Mouse (Mus musculus) bone marrow, adult 2 months (tissue): ENCODE results near the gene Rps2. TPM values are rescaled to one million over a fixed set of nuclear protein-coding genes. Genes with fewer than 3 reads are reported as not detected.
A peak's percentile ranks its signal among the peaks of the same experiment; 100 is the strongest.

Experiments used
- H3K27ac ChIP-seq: fragments of 200-500 bp; 2 replicates; pipeline ENCODE4 v1.5.1; 2012; ENCODE audit warnings: low read depth, mild to moderate bottlenecking, control low read depth, inconsistent platforms, low read length; ENCODE audit not compliant: control insufficient read depth, poor library complexity, insufficient read depth
- H3K4me1 ChIP-seq: fragments of 200-500 bp; 2 replicates; pipeline ENCODE4 v1.6.1; 2011; ENCODE audit warnings: low read length; ENCODE audit not compliant: control insufficient read depth, insufficient read depth
- H3K4me3 ChIP-seq: fragments of 200-500 bp; replicated peaks from 2 replicates; pipeline ENCODE3; 2011; ENCODE audit warnings: mild to moderate bottlenecking, low read depth, low read length, control low read depth; ENCODE audit not compliant: control insufficient read depth
- CTCF ChIP-seq: fragments of 200-500 bp; IDR thresholded peaks from 2 replicates; pipeline ENCODE4 v1.5.1; 2011; ENCODE audit warnings: low read length, control low read depth; ENCODE audit not compliant: control insufficient read depth, insufficient read depth
- POLR2A ChIP-seq: fragments of 200-500 bp; IDR thresholded peaks from 2 replicates; pipeline ENCODE4 v1.6.1; 2011; ENCODE audit warnings: low read depth, mild to moderate bottlenecking, control low read depth, low read length, borderline replicate concordance; ENCODE audit not compliant: control insufficient read depth
- WGBS: fragments of 180-500 bp; shearing (Covaris S2); methylation state at CpG from one replicate; pipeline ENCODE4 v1.1.7; 2018; 5-methylcytosine and 5-hydroxymethylcytosine counted together
- polyA plus RNA-seq: library from polyadenylated mRNA; stranded (reverse); fragments of >200 nt; gene quantifications from 2 replicates; pipeline ENCODE4 v1.2.4, GENCODE M21; 2011; ENCODE audit warnings: low replicate concordance; ENCODE audit not compliant: missing spikeins, insufficient read depth, insufficient read length

Rps2 gene
- polyA plus RNA-seq, 1 experiment, result 1,146 TPM

DNA sequence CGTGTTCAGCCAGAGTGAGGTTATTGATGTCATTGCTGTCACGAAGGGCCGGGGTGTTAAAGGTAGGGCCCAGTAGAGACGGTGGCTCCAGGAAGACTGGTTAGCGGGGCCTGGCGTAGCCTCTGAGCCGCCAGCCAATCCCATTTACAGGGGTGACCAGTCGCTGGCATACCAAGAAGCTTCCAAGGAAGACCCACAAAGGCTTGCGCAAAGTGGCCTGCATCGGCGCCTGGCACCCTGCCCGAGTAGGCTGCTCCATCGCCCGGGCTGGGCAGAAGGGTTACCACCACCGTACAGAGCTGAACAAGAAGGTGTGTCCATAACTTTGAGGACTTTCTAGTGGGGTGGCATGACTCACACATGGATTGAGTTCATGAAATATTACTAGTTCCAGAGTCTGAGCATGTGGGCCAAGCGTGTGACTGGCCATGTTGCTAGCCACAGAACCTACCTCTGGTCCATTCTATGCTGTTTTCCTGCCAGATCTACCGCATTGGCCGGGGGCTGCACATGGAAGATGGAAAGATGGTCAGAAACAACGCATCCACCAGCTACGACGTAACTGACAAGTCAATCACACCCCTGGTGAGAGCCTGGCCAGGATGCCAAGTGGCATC is 15.6 kb downstream of the Rps2 start:
- Histone ChIP-seq H3K27ac (no peak overlapping the region), H3K4me1 (no peaks in the 10 kb centered on the region; the same call in 1 of the 2 replicates), H3K4me3 (no peak overlapping the region)
- WGBS, result 79% methylated on average over 21 of the region's 21 CpGs
- TF ChIP-seq POLR2A, result no peak
- no peak for TF ChIP-seq CTCF

DNA sequence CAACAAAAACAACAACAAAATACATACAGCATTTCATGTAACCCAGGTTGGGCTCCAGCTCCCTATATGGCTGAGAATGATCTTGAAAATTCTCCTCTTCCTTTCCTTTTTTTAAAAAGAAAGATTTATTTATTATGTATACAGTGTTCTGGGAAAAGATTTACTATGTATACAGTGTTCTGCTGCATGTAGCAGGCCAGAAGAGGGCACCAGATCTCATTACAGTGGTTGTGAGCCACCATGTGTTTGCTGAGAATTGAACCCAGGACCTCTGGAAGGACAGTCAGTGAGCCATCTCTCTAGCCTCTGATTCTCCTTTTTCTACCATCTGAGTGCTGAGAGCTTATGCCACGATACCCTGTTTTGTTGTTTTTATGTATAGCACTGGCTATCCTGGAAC is 16.6 kb downstream of the Rps2 start:
- no peak for TF ChIP-seq CTCF
- no peak for TF ChIP-seq POLR2A
- Histone ChIP-seq H3K27ac (no peak overlapping the region), H3K4me3 (no peak overlapping the region), H3K4me1 (no peaks in the 10 kb centered on the region; the same call in 1 of the 2 replicates)
- 77% methylated on average over 1 of the region's 1 CpGs for WGBS

DNA sequence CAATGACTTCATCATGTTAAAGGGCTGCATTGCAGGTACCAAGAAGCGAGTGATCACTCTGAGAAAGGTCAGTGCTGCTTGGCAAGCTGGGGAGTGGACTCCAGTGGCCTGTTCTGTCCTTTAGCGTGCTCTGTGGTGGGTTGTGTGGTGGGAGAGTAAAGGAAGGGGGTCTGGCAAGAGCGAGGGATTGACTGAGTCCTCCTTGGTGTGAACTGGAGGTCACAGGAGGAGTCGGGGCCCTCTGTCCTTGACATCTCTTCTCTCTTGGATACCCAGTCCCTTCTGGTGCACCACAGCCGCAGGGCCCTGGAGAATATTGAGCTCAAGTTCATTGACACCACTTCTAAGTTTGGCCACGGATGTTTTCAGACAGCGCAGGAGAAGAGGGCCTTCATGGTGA is 17.5 kb downstream of the Rps2 start:
- no peak overlapping the region for H3K4me3 ChIP-seq
- H3K27ac ChIP-seq, result peak overlapping the region; percentile 78
- no peak for TF ChIP-seq CTCF
- TF ChIP-seq POLR2A, result no peak
- no peaks in the 10 kb centered on the region; the same call in 1 of the 2 replicates for H3K4me1 ChIP-seq
- WGBS, result 79% methylated on average over 7 of the region's 7 CpGs

DNA sequence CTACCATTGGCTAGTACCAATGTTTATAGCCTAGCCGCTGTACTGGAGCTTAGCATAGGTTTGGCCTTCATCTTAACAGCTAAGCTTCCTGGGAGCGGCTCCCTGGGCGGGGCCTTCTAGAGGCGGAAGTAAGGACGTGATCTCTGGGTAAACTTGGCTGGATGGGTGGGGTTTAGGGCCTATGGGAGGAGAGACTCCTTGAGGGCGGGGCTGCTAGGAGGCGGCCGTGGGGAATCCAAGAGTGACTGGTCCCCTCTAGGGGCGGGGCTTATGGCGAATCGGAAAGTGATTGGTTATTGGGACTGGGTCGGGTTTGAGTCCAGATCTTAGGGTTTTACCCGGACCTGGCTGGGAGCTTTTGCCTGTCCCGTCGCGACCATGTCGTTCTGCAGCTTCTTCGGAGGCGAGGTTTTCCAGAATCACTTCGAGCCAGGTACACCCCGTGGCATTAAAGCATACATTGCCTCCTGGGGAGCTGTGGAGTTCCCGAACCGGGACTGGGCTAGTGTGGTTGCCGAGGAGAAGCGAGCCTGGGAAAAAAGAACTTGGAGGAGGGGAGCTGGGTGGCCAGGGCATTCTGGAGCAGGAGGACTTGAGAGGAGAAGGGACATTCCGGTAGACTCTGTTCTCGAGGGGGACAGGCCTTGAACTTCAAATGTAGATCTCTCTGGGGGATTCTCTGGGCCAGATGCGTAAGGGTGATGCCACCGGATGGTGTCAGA is 18.6 kb downstream of the Rps2 start, which contains the start of gene Msrb1:
Gene Msrb1, plus strand, starts transcription at position 313 of the 722 bp plus-strand sequence.
- no peaks in the 10 kb centered on the region; the same call in none of the 2 replicates for H3K4me1 ChIP-seq
- 1% methylated on average over 29 of the region's 29 CpGs for WGBS
- TF ChIP-seq POLR2A, result peak; percentile 89
- TF ChIP-seq CTCF, result 0 out of 2 replicates have a peak, but pooled peaks have one; percentile 5
- H3K4me3 ChIP-seq, result peak within 1 kb of the TSS; percentile 86
- H3K27ac ChIP-seq, result peak within 1 kb of the TSS; percentile 87

DNA sequence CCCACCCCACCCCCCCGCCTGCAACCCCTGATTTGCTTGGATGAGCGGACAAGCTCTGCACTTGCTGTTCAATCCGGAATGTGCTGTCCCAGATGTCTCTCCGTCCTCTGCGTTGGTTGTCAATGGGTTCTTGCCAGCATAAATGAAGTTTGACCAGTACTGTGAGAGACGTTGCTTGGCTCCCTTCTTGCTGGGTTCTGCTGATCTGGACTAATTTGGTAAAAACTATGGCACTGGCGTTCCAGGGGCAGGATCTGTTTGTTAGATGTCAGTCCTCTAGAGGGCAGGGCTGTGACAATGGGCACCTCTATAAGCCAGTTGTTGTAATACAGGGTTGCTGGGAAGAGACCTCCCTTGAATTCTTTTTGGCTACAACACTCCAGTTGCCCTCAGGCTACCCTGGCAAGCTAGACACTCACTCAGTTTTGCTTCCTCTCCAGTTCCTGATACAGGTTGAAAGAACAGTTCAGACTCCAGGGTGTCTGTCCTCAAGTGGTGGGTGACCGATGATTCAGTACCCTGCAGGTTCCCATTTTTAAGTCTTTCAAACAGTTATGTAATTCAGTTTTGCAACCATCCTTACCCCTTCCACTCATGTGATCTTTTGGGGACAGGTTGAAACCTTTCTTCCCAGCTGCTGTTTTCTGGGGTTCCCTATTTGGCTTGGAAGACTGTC is 19.4 kb downstream of the Rps2 start:
- TF ChIP-seq POLR2A (peak; percentile 32; the same call in 1 of the 2 replicates), CTCF (no peak)
- WGBS, result 13% methylated on average over 8 of the region's 8 CpGs
- Histone ChIP-seq H3K4me3 (peak overlapping the region; percentile 86), H3K27ac (peak overlapping the region; percentile 87), H3K4me1 (peaks cover 2% of the 10 kb centered on the region)

DNA sequence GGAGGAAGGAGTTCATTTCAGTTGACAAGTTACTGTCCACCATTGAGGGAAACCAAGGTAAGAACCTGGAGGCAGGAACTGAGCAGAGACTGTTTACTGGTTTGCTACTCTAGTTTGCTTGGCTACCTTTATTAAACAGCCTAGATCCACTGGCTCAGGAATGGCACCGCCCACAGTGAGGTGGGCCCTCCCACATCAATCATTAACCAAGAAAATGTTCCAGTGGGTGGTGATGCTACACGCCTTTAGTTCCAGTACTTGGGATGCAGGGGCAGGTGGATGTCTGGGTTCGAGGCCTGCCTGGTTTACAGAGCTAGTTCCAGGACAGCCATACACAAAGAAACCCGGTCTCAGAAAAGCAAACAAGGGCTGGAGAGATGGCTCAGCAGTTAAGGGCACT is 20.3 kb downstream of the Rps2 start:
- Histone ChIP-seq H3K4me1 (peaks cover 2% of the 10 kb centered on the region), H3K27ac (no peak overlapping the region; the same call in 1 of the 2 replicates), H3K4me3 (peak overlapping the region; percentile 61)
- 81% methylated on average over 4 of the region's 4 CpGs for WGBS
- TF ChIP-seq CTCF (no peak), POLR2A (no peak)

DNA sequence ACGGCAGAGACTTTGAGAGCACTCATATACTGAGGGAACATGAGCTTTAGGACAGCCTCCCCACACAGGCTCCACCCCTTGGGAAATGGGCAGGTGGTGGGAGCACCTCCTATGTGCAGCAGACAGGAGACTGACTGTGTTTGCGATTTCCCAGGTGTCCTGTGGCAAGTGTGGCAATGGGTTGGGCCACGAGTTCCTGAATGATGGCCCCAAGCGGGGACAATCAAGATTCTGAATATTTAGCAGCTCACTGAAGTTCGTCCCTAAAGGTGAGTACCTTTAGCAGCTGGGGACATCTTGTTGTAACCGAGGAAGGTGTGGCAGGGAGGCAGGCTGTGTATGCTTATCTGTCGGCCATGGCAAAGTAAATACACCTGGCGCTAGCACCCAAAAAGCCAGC is 22.0 kb downstream of the Rps2 start:
- TF ChIP-seq CTCF (no peak), POLR2A (no peak)
- WGBS, result 70% methylated on average over 8 of the region's 8 CpGs
- no peak overlapping the region for H3K4me3 ChIP-seq
- H3K27ac ChIP-seq, result no peak overlapping the region
- peaks cover 2% of the 10 kb centered on the region for H3K4me1 ChIP-seq

DNA sequence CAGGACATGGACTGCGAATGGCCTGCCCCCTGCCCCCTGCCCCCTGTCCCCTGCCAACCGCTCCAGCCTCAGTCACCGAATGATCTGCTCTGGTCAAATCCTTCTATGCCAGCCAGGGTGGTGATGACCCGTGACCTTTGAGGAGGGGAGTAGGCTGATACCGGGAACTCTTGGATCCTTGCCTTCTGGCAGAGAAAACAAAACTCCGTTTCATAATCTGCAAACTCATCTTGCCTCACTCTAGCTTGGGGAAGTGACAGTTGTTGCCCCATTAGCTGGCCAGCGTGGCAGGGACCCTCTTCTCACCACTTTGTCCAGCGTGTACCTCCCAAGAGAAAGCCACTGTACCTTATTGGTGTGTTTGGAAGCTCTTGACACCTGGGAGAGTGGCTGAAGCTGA is 24.4 kb downstream of the Rps2 start:
- Histone ChIP-seq H3K27ac (peak overlapping the region; percentile 69), H3K4me1 (peaks cover 2% of the 10 kb centered on the region), H3K4me3 (peak overlapping the region; percentile 29)
- no peak for TF ChIP-seq POLR2A
- no peak for TF ChIP-seq CTCF
- 39% methylated on average over 8 of the region's 8 CpGs for WGBS
